Mouse (Mus musculus): ENCODE results near the gene Stx5a.

The Stx5a gene

GRCm38 (mm10) chr19:8741243-8741869 lies at the start of gene Stx5a:
TSS of gene Stx5a (plus strand) at chr19:8741413.
- peak; percentile 98 for DNase-seq

- DNase-seq: no peak
Observed at GRCm38 (mm10) chr19:8691871-8692539, 49.2 kb upstream of the Stx5a start.

GRCm38 (mm10) chr19:8692740-8693139 lies 48.5 kb upstream of the Stx5a start:
- DNase-seq: no peak

GRCm38 (mm10) chr19:8695330-8695729 lies 45.9 kb upstream of the Stx5a start:
- no peak for DNase-seq

GRCm38 (mm10) chr19:8699652-8700051 lies 41.6 kb upstream of the Stx5a start:
- no peak for DNase-seq

GRCm38 (mm10) chr19:8702458-8702857 lies 38.8 kb upstream of the Stx5a start:
- DNase-seq: no peak

GRCm38 (mm10) chr19:8703571-8703970 lies 37.6 kb upstream of the Stx5a start:
- no peak for DNase-seq

- no peak for DNase-seq
Observed at GRCm38 (mm10) chr19:8705026-8705708, 36.0 kb upstream of the Stx5a start.

- DNase-seq: no peak
Observed at GRCm38 (mm10) chr19:8706132-8706667, 35.0 kb upstream of the Stx5a start.

GRCm38 (mm10) chr19:8706930-8707329 lies 34.3 kb upstream of the Stx5a start:
- no peak for DNase-seq

GRCm38 (mm10) chr19:8708954-8709353 lies 32.3 kb upstream of the Stx5a start:
- no peak for DNase-seq

- DNase-seq: no peak
Observed at GRCm38 (mm10) chr19:8710057-8710456, 31.2 kb upstream of the Stx5a start.

- no peak for DNase-seq
Observed at GRCm38 (mm10) chr19:8711506-8711905, 29.7 kb upstream of the Stx5a start.

- DNase-seq: no peak
Observed at GRCm38 (mm10) chr19:8711949-8712869, 29.0 kb upstream of the Stx5a start.

GRCm38 (mm10) chr19:8712870-8713305 lies 28.3 kb upstream of the Stx5a start:
- DNase-seq: peak; percentile 90

- DNase-seq: peak; percentile 93
Observed at GRCm38 (mm10) chr19:8713306-8713996, 27.8 kb upstream of the Stx5a start.

- no peak for DNase-seq
Observed at GRCm38 (mm10) chr19:8713997-8714652, 27.1 kb upstream of the Stx5a start.

- no peak for DNase-seq
Observed at GRCm38 (mm10) chr19:8714653-8715481, 26.3 kb upstream of the Stx5a start.

- DNase-seq: no peak
Observed at GRCm38 (mm10) chr19:8715868-8716766, 25.1 kb upstream of the Stx5a start.
